Mouse (Mus musculus) left cerebral cortex, postnatal 10 days (tissue): Measurements from ENCODE around the gene Tstd1. TPM values are rescaled to one million over a fixed set of nuclear protein-coding genes. Genes with fewer than 3 reads are reported as not detected.

Experiments used
- DNase-seq, 2 experiments: peaks; one replicate each; pipeline ENCODE4 v3.0.0; 2021 to 2022; ENCODE audit warnings: low spot score in 2 of 2, mixed read lengths in 1 of 2; ENCODE audit errors: extremely low spot score in 1 of 2
- intact Hi-C: fragments of 180-260 bp; cut with DNase I; formaldehyde crosslinking; loops from one replicate; pipeline ENCODE4 v1.15.1; 2025
- total RNA-seq, 2 experiments: library from RNA; stranded (reverse); gene quantifications; 2 replicates each; pipeline ENCODE4 v1.2.3; 2021

The Tstd1 gene
- total RNA-seq, 2 experiments from 2014 or later: 1.5 to 2.6 TPM

GRCm38 (mm10) chr1:171411492-171411941, 7.2 kb upstream of the Tstd1 start:
- intact Hi-C loops: loop anchor here (5.0 to 10.0 kb wide), 2 partner anchors 49 to 63 kb away; partner anchors contain the start of gene Klhdc9
- no peak for DNase-seq

GRCm38 (mm10) chr1:171412001-171412441, 6.7 kb upstream of the Tstd1 start:
- DNase-seq: peak in 1 of 2 experiments; percentile 64
- intact Hi-C loops: loop anchor here (5.0 to 10.0 kb wide), 2 partner anchors 50 to 63 kb away; partner anchors contain the start of gene Klhdc9

- intact Hi-C loops: loop anchor here (5.0 to 10.0 kb wide), 2 partner anchors 50 to 62 kb away; partner anchors contain the start of gene Klhdc9
- DNase-seq: peak in 1 of 2 experiments; percentile 56
Observed at GRCm38 (mm10) chr1:171412446-171412845, 6.2 kb upstream of the Tstd1 start.

GRCm38 (mm10) chr1:171413608-171414007, 5.1 kb upstream of the Tstd1 start:
- no peak for DNase-seq
- intact Hi-C loops: loop anchor here (5.0 to 10.0 kb wide), 2 partner anchors 51 to 61 kb away; partner anchors contain the start of gene Klhdc9

GRCm38 (mm10) chr1:171419291-171419882, 715 bp downstream of the Tstd1 start:
- no peak for DNase-seq
- intact Hi-C loops: loop anchor here (5.0 to 10.0 kb wide), 2 partner anchors 55 to 693 kb away; no protein-coding TSS in a partner anchor

GRCm38 (mm10) chr1:171419905-171420304, 1.2 kb downstream of the Tstd1 start:
- intact Hi-C loops: loop anchor here (5.0 to 10.0 kb wide), 2 partner anchors 55 to 692 kb away; no protein-coding TSS in a partner anchor
- no peak for DNase-seq

GRCm38 (mm10) chr1:171422504-171423095, 3.9 kb downstream of the Tstd1 start:
- intact Hi-C loops: no loop called here
- DNase-seq: no peak

- intact Hi-C loops: no loop called here
- no peak for DNase-seq
Observed at GRCm38 (mm10) chr1:171424638-171425037, 6.0 kb downstream of the Tstd1 start.

GRCm38 (mm10) chr1:171425126-171425525, 6.5 kb downstream of the Tstd1 start:
- DNase-seq: no peak
- intact Hi-C loops: no loop called here

- no peak for DNase-seq
- intact Hi-C loops: no loop called here
Observed at GRCm38 (mm10) chr1:171432158-171432557, 13.5 kb downstream of the Tstd1 start.

- intact Hi-C loops: no loop called here
- DNase-seq: no peak
Observed at GRCm38 (mm10) chr1:171435288-171435814, 16.7 kb downstream of the Tstd1 start.

GRCm38 (mm10) chr1:171435974-171436373, 17.3 kb downstream of the Tstd1 start:
- intact Hi-C loops: no loop called here
- DNase-seq: no peak

- DNase-seq: peak in 1 of 2 experiments; percentile 82
- intact Hi-C loops: no loop called here
Observed at GRCm38 (mm10) chr1:171437264-171438013, 18.8 kb downstream of the Tstd1 start, which contains the start of gene F11r. Gene F11r, plus strand, starts transcription at chr1:171437535.

- intact Hi-C loops: no loop called here
- DNase-seq: no peak
Observed at GRCm38 (mm10) chr1:171438014-171438670, 19.5 kb downstream of the Tstd1 start.

- intact Hi-C loops: no loop called here
- no peak for DNase-seq
Observed at GRCm38 (mm10) chr1:171439072-171439471, 20.4 kb downstream of the Tstd1 start.

GRCm38 (mm10) chr1:171440025-171440725, 21.5 kb downstream of the Tstd1 start:
- peak in 1 of 2 experiments; percentile 83 for DNase-seq
- intact Hi-C loops: no loop called here

- intact Hi-C loops: no loop called here
- no peak for DNase-seq
Observed at GRCm38 (mm10) chr1:171441466-171442412, 23.1 kb downstream of the Tstd1 start.
